Mouse (Mus musculus) liver, adult 2 months (tissue): Measurements from ENCODE around the gene Cep19. TPM values are rescaled to one million over a fixed set of nuclear protein-coding genes. Genes with fewer than 3 reads are reported as not detected.

Source experiments
- DNase-seq: peaks from one replicate; pipeline ENCODE4 v3.0.0-alpha.2; 2011; ENCODE audit warnings: low read depth, low spot score; ENCODE audit errors: extremely low read depth
- H3K27ac ChIP-seq: fragments of 200-500 bp; replicated peaks from 2 replicates; pipeline ENCODE4 v1.5.1; 2012; ENCODE audit warnings: low read depth, mild to moderate bottlenecking, control low read depth, inconsistent platforms, low read length; ENCODE audit not compliant: insufficient read depth
- H3K27me3 ChIP-seq: fragments of 200-500 bp; 2 replicates; pipeline ENCODE4 v1.6.1; 2012; ENCODE audit warnings: mild to moderate bottlenecking, moderate library complexity, low read length, inconsistent platforms; ENCODE audit not compliant: control insufficient read depth, insufficient read depth
- H3K36me3 ChIP-seq: fragments of 200-500 bp; 2 replicates; pipeline ENCODE4 v1.6.1; 2012; ENCODE audit warnings: low read length, inconsistent platforms; ENCODE audit not compliant: control insufficient read depth, insufficient read depth
- H3K4me1 ChIP-seq: fragments of 200-500 bp; 2 replicates; pipeline ENCODE4 v1.6.1; 2011; ENCODE audit warnings: low read length; ENCODE audit not compliant: control insufficient read depth, insufficient read depth
- H3K4me3 ChIP-seq: fragments of 200-500 bp; 2 replicates; pipeline ENCODE4 v1.5.1; 2011; ENCODE audit warnings: low read depth, mild to moderate bottlenecking, control low read depth, low read length, moderate library complexity; ENCODE audit not compliant: insufficient read depth
- H3K79me2 ChIP-seq: fragments of 200-500 bp; 2 replicates; pipeline ENCODE4 v1.6.1; 2012; ENCODE audit warnings: inconsistent platforms, mild to moderate bottlenecking, low read length, moderate library complexity; ENCODE audit not compliant: control insufficient read depth, insufficient read depth
- H3K9ac ChIP-seq: fragments of 200-500 bp; 2 replicates; pipeline ENCODE4 v1.6.1; 2012; ENCODE audit warnings: low read depth, mild to moderate bottlenecking, control low read depth, inconsistent platforms, low read length
- CTCF ChIP-seq: fragments of 200-500 bp; IDR thresholded peaks from 2 replicates; pipeline ENCODE4 v1.5.1; 2011; ENCODE audit warnings: low read depth, low read length, control low read depth
- POLR2A ChIP-seq: fragments of 200-500 bp; IDR thresholded peaks from 2 replicates; pipeline ENCODE4 v1.6.1; 2011; ENCODE audit warnings: low read length, control low read depth; ENCODE audit not compliant: insufficient read depth; ENCODE audit errors: extremely low read depth
- WGBS: fragments of 180-500 bp; shearing (Covaris S2); methylation state at CpG from one replicate; pipeline ENCODE4 v1.1.7; 2018; 5-methylcytosine and 5-hydroxymethylcytosine counted together
- polyA plus RNA-seq: library from polyadenylated mRNA; depleted of rRNA; stranded (reverse); fragments of >200 nt; gene quantifications from 2 replicates; pipeline ENCODE4 v1.2.3, GENCODE M21; 2012; rRNA removed
- total RNA-seq: library from RNA; depleted of rRNA; stranded (reverse); fragments of >200 nt; gene quantifications from 2 replicates; pipeline ENCODE4 v1.2.3, GENCODE M21; 2014; rRNA removed

The Cep19 gene
- total and polyA plus RNA-seq, 2 experiments: 6.5 to 7.6 TPM

DNA sequence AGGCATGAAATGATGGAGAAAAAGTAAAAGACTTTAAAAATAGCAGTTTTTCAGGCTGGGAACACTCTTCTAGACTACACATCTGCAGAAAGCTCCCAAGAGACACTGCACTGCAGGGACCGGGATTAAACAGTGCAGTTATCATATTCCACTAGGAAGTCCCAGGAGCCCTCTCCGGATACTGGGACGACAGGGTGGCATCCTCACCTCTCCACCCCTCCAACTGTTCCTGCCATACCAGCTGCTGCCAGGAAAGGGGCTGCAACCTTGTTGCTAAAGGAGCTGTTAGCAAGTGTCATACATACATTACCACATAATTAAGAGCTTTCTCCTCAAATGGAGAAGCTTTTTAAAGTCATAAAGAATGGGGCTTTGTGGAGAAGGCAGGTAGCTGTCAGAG is 57.1 kb downstream of the Cep19 start:
- TF ChIP-seq CTCF (no peak), POLR2A (no peak)
- peak overlapping the region; percentile 90 for H3K27ac ChIP-seq
- no peak overlapping the region for H3K4me3 ChIP-seq
- peaks cover 10% of the 10 kb centered on the region for H3K4me1 ChIP-seq
- WGBS: 40% methylated on average over 3 of the region's 3 CpGs
- no peaks in the 10 kb centered on the region for H3K79me2 ChIP-seq
- peaks cover 3% of the 10 kb centered on the region; the same call in 1 of the 2 replicates for H3K36me3 ChIP-seq
- DNase-seq: no peak
- no peaks in the 10 kb centered on the region for H3K27me3 ChIP-seq
- 0 out of 2 replicates have a peak overlapping the region, but pooled peaks have one; percentile 12 for H3K9ac ChIP-seq

DNA sequence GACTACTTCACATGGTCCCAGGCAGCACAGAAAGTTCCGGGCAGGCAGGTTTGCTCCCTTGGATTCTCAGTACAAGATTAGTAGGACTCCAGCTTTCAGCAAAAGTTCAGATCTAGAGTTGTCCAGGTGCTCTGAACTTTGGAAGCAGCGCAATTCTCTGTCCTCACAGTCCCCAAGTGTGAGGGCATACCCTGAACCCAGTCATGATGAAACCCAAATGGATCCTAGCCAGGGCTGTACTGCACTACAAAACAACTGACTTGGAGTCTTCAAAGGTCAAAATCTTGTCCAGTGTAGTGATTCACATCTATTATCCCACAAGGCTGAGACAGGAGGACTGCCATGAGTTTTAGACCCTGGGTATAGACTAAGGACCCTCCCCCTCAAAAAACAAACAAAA is 57.8 kb downstream of the Cep19 start:
- Histone ChIP-seq H3K27me3 (no peaks in the 10 kb centered on the region), H3K4me3 (no peak overlapping the region), H3K79me2 (no peaks in the 10 kb centered on the region), H3K27ac (peak overlapping the region; percentile 90), H3K9ac (peak overlapping the region; percentile 46; the same call in 1 of the 2 replicates), H3K4me1 (peaks cover 10% of the 10 kb centered on the region), H3K36me3 (peaks cover 3% of the 10 kb centered on the region; the same call in 1 of the 2 replicates)
- DNase-seq: peak; percentile 99
- no peak for TF ChIP-seq CTCF
- no peak for TF ChIP-seq POLR2A
- WGBS: 19% methylated on average over 2 of the region's 2 CpGs

Other genes with a start within 250 kb of the Cep19 start
- not detected in 2 replicates for gene Meltf, start 221.0 kb upstream of the Cep19 start, total RNA-seq
- not detected in 2 replicates for gene Meltf, start 221.0 kb upstream of the Cep19 start, polyA plus RNA-seq
- gene Pigz, start 165.9 kb upstream of the Cep19 start, total RNA-seq: 0.18 and 0.47 TPM in 2 replicates
- gene Pigz, start 165.9 kb upstream of the Cep19 start, polyA plus RNA-seq: 0.15 and 0.33 TPM in 2 replicates
- 25.3 and 34.6 TPM in 2 replicates for gene 0610012G03Rik, start 151.3 kb upstream of the Cep19 start, total RNA-seq
- gene 0610012G03Rik, start 151.3 kb upstream of the Cep19 start, polyA plus RNA-seq: 61.1 and 63.2 TPM in 2 replicates
- gene Ncbp2, start 151.3 kb upstream of the Cep19 start, total RNA-seq: 8.4 and 10.5 TPM in 2 replicates
- 6.9 and 8.4 TPM in 2 replicates for gene Ncbp2, start 151.3 kb upstream of the Cep19 start, polyA plus RNA-seq
- gene Senp5, start 96.5 kb upstream of the Cep19 start, total RNA-seq: 10.8 and 12.8 TPM in 2 replicates
- 3.6 and 3.7 TPM in 2 replicates for gene Senp5, start 96.5 kb upstream of the Cep19 start, polyA plus RNA-seq
- gene Pak2, start 20.5 kb upstream of the Cep19 start, total RNA-seq: 11.0 and 11.8 TPM in 2 replicates
- gene Pak2, start 20.5 kb upstream of the Cep19 start, polyA plus RNA-seq: 5.8 and 6.3 TPM in 2 replicates
- 37.7 and 40.5 TPM in 2 replicates for gene Pigx, start 60 bp upstream of the Cep19 start, total RNA-seq
- gene Pigx, start 60 bp upstream of the Cep19 start, polyA plus RNA-seq: 17.5 and 19.0 TPM in 2 replicates
- gene Nrros, start 65.8 kb downstream of the Cep19 start, total RNA-seq: 4.1 and 5.3 TPM in 2 replicates
- 3.1 and 5.9 TPM in 2 replicates for gene Nrros, start 65.8 kb downstream of the Cep19 start, polyA plus RNA-seq
- gene Bex6, start 80.0 kb downstream of the Cep19 start, total RNA-seq: not detected in 2 replicates
- not detected in 2 replicates for gene Bex6, start 80.0 kb downstream of the Cep19 start, polyA plus RNA-seq
- 4.4 and 4.5 TPM in 2 replicates for gene Fbxo45, start 147.4 kb downstream of the Cep19 start, total RNA-seq
- 1.8 and 2.1 TPM in 2 replicates for gene Fbxo45, start 147.4 kb downstream of the Cep19 start, polyA plus RNA-seq
- gene Wdr53, start 147.4 kb downstream of the Cep19 start, total RNA-seq: 11.3 and 14.6 TPM in 2 replicates
- 3.7 and 4.1 TPM in 2 replicates for gene Wdr53, start 147.4 kb downstream of the Cep19 start, polyA plus RNA-seq
- not detected in 2 replicates for gene Smco1, start 171.7 kb downstream of the Cep19 start, total RNA-seq
- gene Smco1, start 171.7 kb downstream of the Cep19 start, polyA plus RNA-seq: not detected in 2 replicates
- 6.2 and 7.3 TPM in 2 replicates for gene Rnf168, start 177.7 kb downstream of the Cep19 start, total RNA-seq
- 5.1 and 6.2 TPM in 2 replicates for gene Rnf168, start 177.7 kb downstream of the Cep19 start, polyA plus RNA-seq
- 29.7 and 36.8 TPM in 2 replicates for gene Ubxn7, start 232.5 kb downstream of the Cep19 start, total RNA-seq
- 1.9 and 2.1 TPM in 2 replicates for gene Ubxn7, start 232.5 kb downstream of the Cep19 start, polyA plus RNA-seq